Mouse (Mus musculus): ENCODE measurements around the gene Nos2. TPM values are rescaled to one million over a fixed set of nuclear protein-coding genes. Genes with fewer than 3 reads are reported as not detected.
"Not testable (repeated sequence)": the region's sequence is repeated elsewhere in the genome, so short reads cannot be mapped to it uniquely, and the experiment has no call there.

The Nos2 gene
- polyA plus RNA-seq, 1 experiment from 2014 or later = 0.26 TPM

DNA sequence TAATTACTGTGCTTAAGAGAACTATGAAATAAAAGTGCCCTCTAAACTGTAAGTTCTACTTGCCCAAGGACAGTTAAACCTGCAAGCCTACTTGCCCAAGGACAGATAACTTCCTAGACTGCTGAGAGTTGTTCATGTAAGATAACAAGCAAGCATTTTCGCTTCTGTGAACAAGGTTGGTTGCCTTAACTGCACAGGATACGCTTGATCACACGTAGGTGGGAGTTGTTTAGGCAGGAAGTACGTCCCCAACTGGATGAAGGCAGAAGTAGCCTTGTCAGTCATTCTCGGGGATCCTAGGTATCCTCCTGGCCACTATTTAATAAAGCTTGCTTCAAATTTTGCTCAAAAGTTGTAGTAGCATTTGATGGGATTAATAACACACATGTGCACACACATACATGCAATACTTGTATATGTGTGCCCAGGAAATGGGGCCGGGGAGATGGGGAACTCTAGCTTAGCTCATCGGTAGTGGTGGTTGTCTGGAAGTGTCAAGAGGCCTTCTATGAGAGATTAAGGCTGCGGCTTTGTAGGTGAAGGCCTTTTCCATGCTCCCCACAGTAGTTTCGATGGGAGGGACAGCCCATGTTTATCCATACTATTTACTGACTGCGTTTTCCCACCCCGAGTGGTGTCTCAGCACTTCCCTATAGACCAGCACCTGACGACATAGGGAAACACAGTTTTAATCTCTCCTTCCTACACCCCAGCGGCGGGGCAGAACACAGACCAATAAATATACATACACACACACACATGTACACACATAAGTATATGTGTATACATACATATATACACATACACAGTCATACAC is 85.2 kb downstream of the Nos2 start:
- TF ChIP-seq CTCF (IDR thresholded peaks at IDR 0.05) = no peak
- no peak for DNase-seq (ENCODE audit: low read depth, low spot score)
- POLR2A ChIA-PET = no interaction called here
- in situ Hi-C loops (cut with MboI; ENCODE audit: low pct_unique_long_range_greater_than_20kb) = no loop called here
- ATAC-seq = no peak
- H3K27me3 ChIP-seq = no peaks in the 10 kb centered on the region
- CTCF ChIA-PET = interaction anchor here (1.1 to 1.5 kb wide), 2 partner anchors 9 to 42 kb away, joined by 3 to 4 read pairs; no protein-coding TSS in a partner anchor

DNA sequence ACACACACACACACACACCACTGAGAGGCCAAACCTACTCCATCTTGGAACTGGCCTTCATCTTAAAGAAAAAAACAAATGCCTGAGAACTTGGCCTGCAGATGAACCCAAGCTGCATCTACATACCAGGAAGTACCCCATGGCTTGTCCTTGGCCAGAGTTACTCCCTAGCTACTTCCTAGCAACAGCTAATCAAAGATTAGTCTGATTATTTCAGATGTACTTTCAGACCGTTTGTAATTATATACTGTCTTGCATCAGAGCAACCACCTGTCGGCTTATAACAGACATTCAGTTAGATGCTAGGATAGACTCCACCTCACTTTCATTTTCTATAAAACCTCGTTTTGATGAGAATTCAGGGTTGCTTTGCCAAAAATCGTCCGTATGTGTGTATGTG is 85.8 kb downstream of the Nos2 start:
- DNase-seq (ENCODE audit: low read depth, low spot score) (no peak), ATAC-seq (no peak)
- TF ChIP-seq CTCF (IDR thresholded peaks at IDR 0.05) = no peak
- in situ Hi-C loops (cut with MboI; ENCODE audit: low pct_unique_long_range_greater_than_20kb) = no loop called here
- H3K27me3 ChIP-seq = no peaks in the 10 kb centered on the region
- POLR2A ChIA-PET = no interaction called here
- CTCF ChIA-PET = interaction anchor here (1.1 kb wide), 1 partner anchor 10 kb away, joined by 3 read pairs; no protein-coding TSS in a partner anchor

DNA sequence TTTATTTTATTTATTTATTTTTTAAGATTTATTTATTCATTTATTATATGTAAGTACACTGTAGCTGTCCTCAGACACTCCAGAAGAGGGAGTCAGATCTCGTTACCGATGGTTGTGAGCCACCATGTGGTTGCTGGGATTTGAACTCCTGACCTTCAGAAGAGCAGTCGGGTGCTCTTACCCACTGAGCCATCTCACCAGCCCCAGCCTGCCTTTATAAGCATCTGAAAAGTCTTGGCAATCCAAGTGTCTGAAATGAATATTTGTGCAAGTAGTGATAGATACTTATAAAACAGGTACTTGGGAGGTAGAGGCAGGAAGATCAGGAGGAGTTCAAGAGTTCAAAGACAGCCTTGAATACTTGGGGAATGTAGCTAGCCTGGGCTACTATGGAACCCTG is 86.8 kb downstream of the Nos2 start:
- ATAC-seq; in situ Hi-C loops (cut with MboI; ENCODE audit: low pct_unique_long_range_greater_than_20kb): not testable (repeated sequence)

DNA sequence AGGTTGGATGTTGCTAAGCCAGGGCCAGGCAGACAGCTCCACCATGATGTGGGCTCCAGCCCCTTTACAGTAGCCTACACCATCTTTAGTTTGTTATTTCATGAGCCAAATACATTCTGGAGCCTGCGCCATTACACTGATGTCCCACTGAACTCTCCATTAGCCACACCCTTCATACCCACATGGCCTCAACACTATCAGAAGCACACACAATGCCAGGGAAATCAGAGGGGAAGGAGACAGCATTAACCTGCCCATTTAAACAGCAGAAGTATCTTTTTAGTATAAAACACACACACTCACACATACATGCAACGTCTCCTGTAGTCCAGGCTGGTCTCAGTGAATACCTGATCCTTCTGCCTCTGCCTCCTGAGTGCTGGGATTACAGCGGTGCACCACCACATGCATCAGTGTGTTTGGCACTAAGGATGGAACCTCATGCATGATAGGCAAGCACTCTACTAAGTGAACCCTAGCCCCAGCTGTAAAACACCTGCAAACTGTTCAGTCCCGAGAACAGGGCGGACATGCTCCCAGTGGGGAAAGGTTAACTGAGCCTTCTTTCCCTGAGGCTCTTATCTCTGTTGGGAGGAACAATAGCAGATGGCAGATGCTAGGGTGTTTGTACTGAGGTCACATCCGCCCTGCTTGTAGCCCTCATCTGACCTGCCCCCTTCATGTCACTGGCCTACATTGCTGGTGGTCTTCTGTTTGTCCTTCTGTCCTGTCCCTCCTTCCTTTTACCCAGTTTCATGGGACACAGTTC is 87.6 kb downstream of the Nos2 start:
- no peak for TF ChIP-seq CTCF (IDR thresholded peaks at IDR 0.05)
- DNase-seq (ENCODE audit: low read depth, low spot score) (no peak), ATAC-seq (no peak)
- ChIA-PET POLR2A (no interaction called here), CTCF (no interaction called here)
- in situ Hi-C loops (cut with MboI; ENCODE audit: low pct_unique_long_range_greater_than_20kb) = no loop called here
- H3K27me3 ChIP-seq = no peaks in the 10 kb centered on the region

More for the DNA sequence above, 86.8 kb downstream of the Nos2 start:
- DNase-seq (ENCODE audit: low read depth, low spot score); H3K27me3 ChIP-seq; POLR2A ChIA-PET; CTCF ChIA-PET: not testable (repeated sequence)

DNA sequence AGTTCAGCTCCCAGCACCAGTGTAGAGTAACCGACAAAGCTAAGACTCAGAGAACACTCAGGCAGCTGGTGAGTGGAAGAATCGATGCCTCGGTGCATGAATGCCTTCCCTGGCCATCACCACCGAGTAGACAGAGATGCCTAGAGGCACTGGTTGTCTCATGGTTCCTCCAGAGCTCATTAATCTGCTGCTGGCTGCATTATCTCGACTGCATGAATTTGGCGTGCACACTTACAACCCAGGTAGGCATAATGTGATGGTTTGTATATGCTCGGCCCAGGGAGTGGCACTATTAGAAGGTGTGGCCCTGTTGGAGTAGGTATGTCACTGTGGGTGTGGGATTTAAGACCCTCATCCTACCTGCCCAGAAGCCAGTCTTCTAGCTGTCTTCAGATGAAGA is 88.3 kb downstream of the Nos2 start:
- ATAC-seq (no peak), DNase-seq (ENCODE audit: low read depth, low spot score) (no peak)
- in situ Hi-C loops (cut with MboI; ENCODE audit: low pct_unique_long_range_greater_than_20kb) = no loop called here
- no peaks in the 10 kb centered on the region for H3K27me3 ChIP-seq
- POLR2A ChIA-PET = no interaction called here
- no peak for TF ChIP-seq CTCF (IDR thresholded peaks at IDR 0.05)
- CTCF ChIA-PET = no interaction called here

Other genes with a start within 250 kb of the Nos2 start
- 22.7 TPM for gene Nlk, start 223.4 kb upstream of the Nos2 start, polyA plus RNA-seq (2021)
- gene Ccnq, start 169.1 kb upstream of the Nos2 start, polyA plus RNA-seq (2021) = 26.9 TPM
- gene Lyrm9, start 94.2 kb upstream of the Nos2 start, polyA plus RNA-seq (2021) = 15.2 TPM
- gene Lgals9, start 64.2 kb downstream of the Nos2 start, polyA plus RNA-seq (2021) = 1.8 TPM
- gene Ksr1, start 225.6 kb downstream of the Nos2 start, polyA plus RNA-seq (2021) = 10.0 TPM